Mouse (Mus musculus): ENCODE measurements around the gene Itga6. TPM values are rescaled to one million over a fixed set of nuclear protein-coding genes. Genes with fewer than 3 reads are reported as not detected.
A peak's percentile ranks its signal among the peaks of the same experiment; 100 is the strongest.
"Not testable (repeated sequence)": the region's sequence is repeated elsewhere in the genome, so short reads cannot be mapped to it uniquely, and the experiment has no call there.

Itga6 gene
- polyA plus RNA-seq, 1 experiment from 2014 or later: 75.1 TPM

DNA sequence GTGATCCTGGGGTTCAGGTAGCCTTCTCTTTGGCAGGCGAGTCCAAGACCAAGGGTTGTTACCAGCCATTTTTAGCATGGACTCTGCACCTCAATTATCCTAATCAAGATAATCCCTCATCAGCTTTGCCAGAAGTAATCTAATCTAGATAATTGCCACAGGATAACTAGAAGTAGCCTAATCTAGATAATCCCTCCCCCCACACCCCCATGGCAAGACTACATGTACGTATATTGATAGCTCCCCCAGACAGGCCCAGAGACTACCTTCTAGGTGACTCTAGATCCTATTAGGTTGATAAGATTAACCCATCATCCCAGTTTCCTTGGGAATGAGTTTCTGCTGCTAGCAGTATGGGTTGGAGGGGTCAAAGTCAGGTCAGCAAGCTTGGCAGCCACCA, 146.1 kb downstream of the Itga6 start:
- no peaks in the 10 kb centered on the region for H3K4me1 ChIP-seq (ENCODE audit: insufficient read depth, low read length)
- no peak overlapping the region for H3K4me3 ChIP-seq (ENCODE audit: low read length)
- 76% methylated on average over 2 of the region's 2 CpGs for WGBS
- peaks cover 32% of the 10 kb centered on the region for H3K36me3 ChIP-seq (ENCODE audit: insufficient read depth, low read length)
- no peaks in the 10 kb centered on the region for H3K9me3 ChIP-seq (ENCODE audit: low read length)
- H3K27me3 ChIP-seq (ENCODE audit: insufficient read depth, low read length): no peaks in the 10 kb centered on the region
- no peak for ATAC-seq (ENCODE audit: low FRiP score, low TSS enrichment)
- no peak overlapping the region for H3K9ac ChIP-seq (replicated peaks; ENCODE audit: low read length)
- H3K4me2 ChIP-seq (replicated peaks; ENCODE audit: low read depth, low read length): no peak overlapping the region
- no peak overlapping the region for H3K27ac ChIP-seq (ENCODE audit: low read length)

- peaks cover 28% of the 10 kb centered on the region for H3K36me3 ChIP-seq (ENCODE audit: insufficient read depth, low read length)
- peaks cover 11% of the 10 kb centered on the region; the same call in 1 of the 2 replicates for H3K4me1 ChIP-seq (ENCODE audit: insufficient read depth, low read length)
- 69% methylated on average over 7 of the region's 7 CpGs for WGBS
- no peak overlapping the region for H3K27ac ChIP-seq (ENCODE audit: low read length)
- H3K27me3 ChIP-seq (ENCODE audit: insufficient read depth, low read length): no peaks in the 10 kb centered on the region
- no peak for ATAC-seq (ENCODE audit: low FRiP score, low TSS enrichment)
- no peak overlapping the region for H3K9ac ChIP-seq (replicated peaks; ENCODE audit: low read length)
- H3K4me2 ChIP-seq (replicated peaks; ENCODE audit: low read depth, low read length): no peak overlapping the region
- H3K9me3 ChIP-seq (ENCODE audit: low read length): no peaks in the 10 kb centered on the region
- H3K4me3 ChIP-seq (ENCODE audit: low read length): no peak overlapping the region
Observed at GRCm38 (mm10) chr2:71892741-71893349, 147.4 kb downstream of the Itga6 start.

- H3K9ac ChIP-seq (replicated peaks; ENCODE audit: low read length): no peak overlapping the region
- no peak overlapping the region for H3K4me2 ChIP-seq (replicated peaks; ENCODE audit: low read depth, low read length)
- no peaks in the 10 kb centered on the region for H3K27me3 ChIP-seq (ENCODE audit: insufficient read depth, low read length)
- H3K36me3 ChIP-seq (ENCODE audit: insufficient read depth, low read length): peaks cover 18% of the 10 kb centered on the region
- WGBS: 90% methylated on average over 13 of the region's 13 CpGs
- no peak overlapping the region for H3K27ac ChIP-seq (ENCODE audit: low read length)
- H3K4me1 ChIP-seq (ENCODE audit: insufficient read depth, low read length): peaks cover 11% of the 10 kb centered on the region; the same call in 1 of the 2 replicates
- no peak for ATAC-seq (ENCODE audit: low FRiP score, low TSS enrichment)
- no peak overlapping the region for H3K4me3 ChIP-seq (ENCODE audit: low read length)
- no peaks in the 10 kb centered on the region for H3K9me3 ChIP-seq (ENCODE audit: low read length)
Observed at GRCm38 (mm10) chr2:71895596-71896286, 150.3 kb downstream of the Itga6 start.

GRCm38 (mm10) chr2:71897420-71897819, 152.0 kb downstream of the Itga6 start:
- ATAC-seq (ENCODE audit: low FRiP score, low TSS enrichment): peak; percentile 70
- 38% methylated on average over 12 of the region's 12 CpGs for WGBS
- H3K27ac ChIP-seq (ENCODE audit: low read length): peak overlapping the region; percentile 56; the same call in 1 of the 2 replicates

DNA sequence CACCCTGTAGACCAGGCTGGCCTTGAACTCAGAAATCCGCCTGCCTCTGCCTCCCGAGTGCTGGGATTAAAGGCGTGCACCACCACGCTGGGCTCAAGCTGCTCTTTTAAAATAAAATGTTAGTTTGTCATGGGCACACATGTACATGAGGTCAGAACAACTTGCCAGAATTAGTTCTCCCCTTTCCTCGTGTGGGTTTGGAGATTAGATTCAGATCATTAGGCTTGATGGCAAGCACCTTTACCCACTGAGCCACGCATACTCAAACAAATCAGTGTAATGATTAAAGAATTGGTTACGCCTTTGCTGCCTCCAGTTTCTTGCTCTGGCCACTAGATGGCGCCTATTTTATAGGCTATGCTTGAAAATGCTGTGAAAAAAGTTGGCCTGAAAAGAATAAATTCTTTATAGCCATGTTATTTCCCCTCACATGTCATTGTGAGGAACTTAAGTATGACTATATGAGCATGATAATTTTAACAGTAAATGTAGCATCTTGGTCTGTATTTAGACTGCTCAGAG, 153.0 kb downstream of the Itga6 start:
- Histone ChIP-seq H3K27ac (ENCODE audit: low read length) (no peak overlapping the region), H3K4me2 (replicated peaks; ENCODE audit: low read depth, low read length) (no peak overlapping the region), H3K4me3 (ENCODE audit: low read length) (no peak overlapping the region), H3K36me3 (ENCODE audit: insufficient read depth, low read length) (peaks cover 10% of the 10 kb centered on the region), H3K9ac (replicated peaks; ENCODE audit: low read length) (no peak overlapping the region), H3K27me3 (ENCODE audit: insufficient read depth, low read length) (no peaks in the 10 kb centered on the region), H3K9me3 (ENCODE audit: low read length) (no peaks in the 10 kb centered on the region), H3K4me1 (ENCODE audit: insufficient read depth, low read length) (peaks cover 11% of the 10 kb centered on the region; the same call in 1 of the 2 replicates)
- no peak for ATAC-seq (ENCODE audit: low FRiP score, low TSS enrichment)
- 49% methylated on average over 8 of the region's 8 CpGs for WGBS

More at GRCm38 (mm10) chr2:71897420-71897819, 152.0 kb downstream of the Itga6 start:
- no peak overlapping the region for H3K4me3 ChIP-seq (ENCODE audit: low read length)
- H3K4me2 ChIP-seq (replicated peaks; ENCODE audit: low read depth, low read length): 0 out of 2 replicates have a peak overlapping the region, but pooled peaks have one; percentile 10
- no peaks in the 10 kb centered on the region for H3K27me3 ChIP-seq (ENCODE audit: insufficient read depth, low read length)
- H3K36me3 ChIP-seq (ENCODE audit: insufficient read depth, low read length): peaks cover 17% of the 10 kb centered on the region
- peaks cover 11% of the 10 kb centered on the region; the same call in 1 of the 2 replicates for H3K4me1 ChIP-seq (ENCODE audit: insufficient read depth, low read length)
- no peak overlapping the region for H3K9ac ChIP-seq (replicated peaks; ENCODE audit: low read length)
- H3K9me3 ChIP-seq (ENCODE audit: low read length): no peaks in the 10 kb centered on the region

- peaks cover 6% of the 10 kb centered on the region for H3K36me3 ChIP-seq (ENCODE audit: insufficient read depth, low read length)
- WGBS: 91% methylated on average over 15 of the region's 15 CpGs
- H3K4me3 ChIP-seq (ENCODE audit: low read length): no peak overlapping the region
- no peak overlapping the region for H3K27ac ChIP-seq (ENCODE audit: low read length)
- H3K4me2 ChIP-seq (replicated peaks; ENCODE audit: low read depth, low read length): no peak overlapping the region
- H3K9me3 ChIP-seq (ENCODE audit: low read length): no peaks in the 10 kb centered on the region
- no peak overlapping the region for H3K9ac ChIP-seq (replicated peaks; ENCODE audit: low read length)
- peaks cover 11% of the 10 kb centered on the region; the same call in 1 of the 2 replicates for H3K4me1 ChIP-seq (ENCODE audit: insufficient read depth, low read length)
- H3K27me3 ChIP-seq (ENCODE audit: insufficient read depth, low read length): no peaks in the 10 kb centered on the region
- no peak for ATAC-seq (ENCODE audit: low FRiP score, low TSS enrichment)
Observed at GRCm38 (mm10) chr2:71899886-71900285, 154.5 kb downstream of the Itga6 start.

DNA sequence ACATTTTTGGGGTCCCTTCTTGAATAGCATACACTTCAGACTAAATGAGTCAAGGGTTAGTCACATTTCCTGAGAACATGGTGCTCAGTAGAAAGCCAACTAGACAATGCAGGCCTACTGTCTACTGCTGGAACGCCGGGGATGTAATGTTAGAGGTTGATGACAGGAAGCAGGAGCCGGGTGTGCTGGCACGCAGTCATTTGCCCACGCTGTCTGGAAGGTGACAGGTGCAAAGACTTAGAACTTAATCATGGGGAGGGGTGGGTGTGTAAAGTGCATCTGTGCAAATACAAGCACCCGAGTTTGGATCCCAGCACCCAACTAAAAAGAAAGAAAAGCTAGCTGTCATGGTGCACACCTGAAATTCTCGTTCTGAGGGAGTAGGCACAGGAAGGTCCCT, 159.7 kb downstream of the Itga6 start:
- no peak overlapping the region for H3K4me3 ChIP-seq (ENCODE audit: low read length)
- no peak for ATAC-seq (ENCODE audit: low FRiP score, low TSS enrichment)
- 88% methylated on average over 7 of the region's 7 CpGs for whole genome bisulfite sequencing

GRCm38 (mm10) chr2:71906356-71906755, 160.9 kb downstream of the Itga6 start:
- H3K27me3 ChIP-seq (ENCODE audit: insufficient read depth, low read length); H3K9me3 ChIP-seq (ENCODE audit: low read length); H3K27ac ChIP-seq (ENCODE audit: low read length); H3K4me3 ChIP-seq (ENCODE audit: low read length); H3K9ac ChIP-seq (replicated peaks; ENCODE audit: low read length); H3K4me1 ChIP-seq (ENCODE audit: insufficient read depth, low read length); ATAC-seq (ENCODE audit: low FRiP score, low TSS enrichment); H3K36me3 ChIP-seq (ENCODE audit: insufficient read depth, low read length); H3K4me2 ChIP-seq (replicated peaks; ENCODE audit: low read depth, low read length): not testable (repeated sequence)
- WGBS: 94% methylated on average over 8 of the region's 8 CpGs

More for the DNA sequence above, 159.7 kb downstream of the Itga6 start:
- no peak overlapping the region for H3K4me2 ChIP-seq (replicated peaks; ENCODE audit: low read depth, low read length)
- peaks cover under 1% of the 10 kb centered on the region; the same call in 1 of the 2 replicates for H3K36me3 ChIP-seq (ENCODE audit: insufficient read depth, low read length)
- H3K27ac ChIP-seq (ENCODE audit: low read length): no peak overlapping the region
- no peaks in the 10 kb centered on the region for H3K9me3 ChIP-seq (ENCODE audit: low read length)
- no peaks in the 10 kb centered on the region for H3K27me3 ChIP-seq (ENCODE audit: insufficient read depth, low read length)
- no peak overlapping the region for H3K9ac ChIP-seq (replicated peaks; ENCODE audit: low read length)
- H3K4me1 ChIP-seq (ENCODE audit: insufficient read depth, low read length): no peaks in the 10 kb centered on the region
